Mouse (Mus musculus): Measurements from ENCODE around the gene Gm43064. TPM values are rescaled to one million over a fixed set of nuclear protein-coding genes. Genes with fewer than 3 reads are reported as not detected.

Gm43064 gene
- polyA plus RNA-seq, 1 experiment from 2014 or later, result not detected

DNA sequence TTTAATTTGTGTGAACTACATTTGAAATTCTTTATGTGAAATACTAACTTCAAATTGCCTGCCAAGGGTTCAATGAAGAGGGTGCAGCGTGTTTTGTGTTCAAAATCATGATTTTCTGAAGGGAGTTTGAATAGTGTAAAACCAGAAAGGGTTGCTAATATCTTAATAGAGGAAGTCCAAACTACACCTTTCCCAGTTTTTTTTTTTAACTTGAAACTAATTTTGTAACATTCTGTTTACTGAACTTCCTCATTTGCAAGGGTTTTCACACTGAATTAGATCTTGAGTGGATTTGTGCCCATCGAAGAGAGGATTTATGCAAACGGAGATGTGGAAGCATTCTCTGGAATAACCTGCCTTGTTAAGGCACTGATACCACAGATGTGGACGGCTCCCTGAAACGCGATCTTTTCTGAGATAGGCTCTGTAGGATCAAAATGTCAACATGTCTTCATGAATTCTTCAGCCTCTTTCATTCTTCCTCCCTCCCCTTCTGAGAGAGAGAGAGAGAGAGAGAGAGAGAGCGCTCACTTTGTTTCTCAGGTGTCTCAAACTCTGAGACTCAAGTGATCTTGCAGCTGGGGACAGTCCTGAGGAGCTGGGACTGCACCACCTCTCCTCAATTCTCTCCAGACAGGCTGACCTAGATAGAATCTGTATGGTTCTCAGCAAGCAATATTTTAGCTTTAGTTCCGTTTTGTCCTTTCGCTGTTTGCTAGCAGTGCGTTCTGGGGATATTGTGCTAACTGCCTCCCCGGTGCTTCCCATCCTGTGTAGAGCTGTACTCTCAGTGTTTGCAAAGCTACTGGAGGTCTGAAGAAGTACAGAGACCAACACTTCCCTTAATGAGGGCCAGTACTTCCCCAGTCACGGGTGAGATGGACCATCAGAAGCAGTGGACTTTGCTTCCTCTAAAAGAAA, 49.8 kb downstream of the Gm43064 start, which contains the start of gene Ptpn22:
Ptpn22 (plus strand) TSS at position 915 of the 921 bp plus-strand sequence.
- no peak for ATAC-seq
- H3K4me2 ChIP-seq, result no peak within 1 kb of the TSS
- H3K9ac ChIP-seq, result no peak within 1 kb of the TSS
- H3K4me1 ChIP-seq, result peaks cover 7% of the 10 kb centered on the region; the same call in 1 of the 2 replicates
- no peaks in the 10 kb centered on the region for H3K9me3 ChIP-seq (replicated peaks)
- no peaks in the 10 kb centered on the region for H3K36me3 ChIP-seq (ENCODE audit: poor library complexity, severe bottlenecking)
- H3K4me3 ChIP-seq, result no peak within 1 kb of the TSS
- H3K27ac ChIP-seq, result no peak within 1 kb of the TSS
- 81% methylated on average over 12 of the region's 12 CpGs for WGBS
- no peaks in the 10 kb centered on the region for H3K27me3 ChIP-seq

DNA sequence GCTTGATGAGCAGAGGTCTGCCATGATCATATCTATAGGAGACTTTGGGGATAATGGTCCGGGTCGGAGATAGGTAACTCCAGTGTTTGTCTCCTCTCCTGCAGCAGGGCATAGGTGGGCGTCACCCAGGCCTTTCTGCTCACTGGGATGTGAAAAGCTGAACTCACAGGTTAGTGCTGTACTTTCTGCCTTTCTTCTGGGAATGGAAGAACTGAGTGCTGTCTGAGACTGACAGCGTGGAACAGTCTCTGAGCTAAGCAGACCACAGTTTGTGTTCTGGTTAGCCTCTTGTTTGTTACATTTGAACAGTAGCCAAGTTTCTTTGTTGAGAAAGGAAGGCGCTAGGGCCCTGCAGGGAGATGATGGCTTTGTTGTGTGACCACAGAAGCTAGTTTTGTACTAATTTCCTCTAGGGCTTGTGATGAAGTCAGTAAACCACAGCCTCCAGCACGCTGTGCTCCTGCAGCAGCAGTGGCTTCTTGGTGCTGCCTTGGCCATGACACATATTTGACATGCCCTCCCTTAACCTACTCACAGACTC, 50.5 kb downstream of the Gm43064 start:
- ATAC-seq, result no peak
- Histone ChIP-seq H3K27me3 (no peaks in the 10 kb centered on the region), H3K27ac (no peak overlapping the region), H3K36me3 (ENCODE audit: poor library complexity, severe bottlenecking) (no peaks in the 10 kb centered on the region), H3K4me1 (peaks cover 7% of the 10 kb centered on the region; the same call in 1 of the 2 replicates), H3K4me3 (no peak overlapping the region), H3K4me2 (no peak overlapping the region), H3K9ac (no peak overlapping the region), H3K9me3 (replicated peaks) (no peaks in the 10 kb centered on the region)
- WGBS, result 69% methylated on average over 6 of the region's 6 CpGs

DNA sequence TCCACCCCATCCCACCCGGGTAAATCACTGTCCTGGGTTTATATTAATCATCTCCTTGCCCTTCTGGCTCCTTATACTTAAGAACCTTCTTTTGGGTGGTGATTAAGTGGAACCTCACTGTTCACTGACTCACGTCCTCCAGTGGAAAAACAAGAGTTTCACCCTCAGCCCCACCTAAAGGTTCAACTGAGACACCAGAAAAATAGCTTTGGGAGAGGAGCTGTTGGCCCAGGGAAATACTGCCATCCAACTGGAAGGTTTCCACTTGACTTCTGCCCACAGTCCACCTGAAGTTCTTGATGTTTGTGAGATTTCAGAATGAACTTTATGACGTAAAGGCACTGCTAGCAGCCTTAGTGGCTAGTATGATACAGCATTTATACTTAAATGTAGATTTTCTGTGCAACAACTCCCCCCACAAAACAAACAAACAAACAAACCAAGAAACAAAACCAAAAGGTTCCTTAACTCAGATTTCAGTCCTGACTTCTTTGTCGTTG, 53.4 kb downstream of the Gm43064 start:
- H3K9ac ChIP-seq, result no peak overlapping the region
- H3K27ac ChIP-seq, result no peak overlapping the region
- H3K27me3 ChIP-seq, result no peaks in the 10 kb centered on the region
- no peaks in the 10 kb centered on the region for H3K9me3 ChIP-seq (replicated peaks)
- no peaks in the 10 kb centered on the region for H3K36me3 ChIP-seq (ENCODE audit: poor library complexity, severe bottlenecking)
- no peak for ATAC-seq
- H3K4me3 ChIP-seq, result no peak overlapping the region
- 84% methylated on average over 4 of the region's 4 CpGs for WGBS
- H3K4me1 ChIP-seq, result peaks cover 7% of the 10 kb centered on the region; the same call in 1 of the 2 replicates
- no peak overlapping the region for H3K4me2 ChIP-seq

DNA sequence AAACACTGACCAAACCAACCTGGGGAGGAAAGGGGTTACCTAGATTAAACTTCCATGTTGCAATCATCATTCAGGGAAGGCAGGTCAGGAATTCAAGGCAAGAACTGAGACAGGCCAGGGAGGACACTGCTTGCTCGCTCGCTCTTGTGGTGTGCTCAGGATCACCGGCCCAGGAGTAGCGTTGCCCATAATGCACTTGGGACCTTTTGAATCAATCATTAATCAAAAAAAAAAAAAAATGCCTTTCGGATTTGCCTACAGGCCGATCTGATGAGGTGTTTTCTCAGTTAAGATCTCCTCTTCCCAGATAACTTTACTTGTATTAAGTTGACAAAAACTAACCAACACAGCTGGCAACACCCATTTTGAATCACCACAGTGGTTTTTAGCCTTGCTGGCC, 54.8 kb downstream of the Gm43064 start:
- ATAC-seq, result no peak
- no peak overlapping the region for H3K9ac ChIP-seq
- H3K27ac ChIP-seq, result no peak overlapping the region
- no peak overlapping the region for H3K4me3 ChIP-seq
- 95% methylated on average over 6 of the region's 6 CpGs for WGBS
- no peaks in the 10 kb centered on the region for H3K9me3 ChIP-seq (replicated peaks)
- H3K4me2 ChIP-seq, result no peak overlapping the region
- no peaks in the 10 kb centered on the region for H3K27me3 ChIP-seq
- peaks cover 7% of the 10 kb centered on the region; the same call in 1 of the 2 replicates for H3K4me1 ChIP-seq
- no peaks in the 10 kb centered on the region for H3K36me3 ChIP-seq (ENCODE audit: poor library complexity, severe bottlenecking)

DNA sequence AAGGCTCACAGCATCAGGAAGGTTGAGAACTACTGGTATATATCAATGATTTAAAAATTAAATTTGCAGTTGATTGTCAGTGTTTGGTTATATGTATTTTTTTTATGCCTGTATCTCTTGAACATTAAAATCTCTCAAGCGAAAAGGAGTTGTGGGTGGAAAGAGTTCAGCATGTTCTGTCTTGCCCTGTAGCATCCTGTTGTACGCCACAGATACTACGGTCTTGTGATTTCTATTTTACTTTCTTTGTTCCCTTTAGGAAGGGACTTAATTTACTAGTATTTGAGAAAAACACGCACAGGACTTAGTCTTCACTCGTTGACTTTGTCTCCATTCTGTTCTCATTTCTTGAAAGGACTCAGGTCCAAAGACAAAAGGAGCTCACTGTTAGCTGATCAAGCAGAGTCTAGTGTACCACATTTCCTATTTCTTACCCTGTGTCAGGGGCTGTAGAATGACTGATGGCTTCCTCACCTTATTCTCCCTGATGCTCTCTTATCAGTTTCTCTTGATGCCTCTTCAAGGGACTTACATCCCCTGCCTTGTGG, 58.1 kb downstream of the Gm43064 start:
- Histone ChIP-seq H3K27me3 (no peaks in the 10 kb centered on the region), H3K27ac (no peak overlapping the region), H3K4me3 (no peak overlapping the region), H3K36me3 (ENCODE audit: poor library complexity, severe bottlenecking) (no peaks in the 10 kb centered on the region), H3K9ac (no peak overlapping the region), H3K4me1 (no peaks in the 10 kb centered on the region), H3K9me3 (replicated peaks) (no peaks in the 10 kb centered on the region), H3K4me2 (no peak overlapping the region)
- 91% methylated on average over 5 of the region's 5 CpGs for WGBS
- ATAC-seq, result no peak

DNA sequence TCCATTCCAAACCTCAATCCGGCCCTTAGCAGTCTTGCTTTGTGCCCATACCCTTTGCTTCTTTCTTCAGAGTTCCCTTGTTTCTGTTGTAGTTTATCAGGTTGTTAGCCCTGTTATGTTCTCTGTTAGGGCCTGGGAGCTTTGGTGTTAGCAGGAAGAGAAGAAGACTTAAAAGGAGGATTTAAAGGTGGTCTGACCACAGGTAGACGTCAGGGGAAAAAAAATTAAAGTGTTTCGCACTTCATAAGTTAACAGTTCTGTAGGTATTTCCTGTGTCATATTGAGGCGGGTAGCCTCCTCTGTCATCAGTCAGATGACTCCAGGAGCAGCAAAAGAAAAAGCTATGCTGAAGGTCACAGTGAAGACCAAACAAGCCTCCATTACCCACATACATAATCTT, 58.6 kb downstream of the Gm43064 start:
- WGBS, result 88% methylated on average over 4 of the region's 4 CpGs
- no peaks in the 10 kb centered on the region for H3K36me3 ChIP-seq (ENCODE audit: poor library complexity, severe bottlenecking)
- H3K9me3 ChIP-seq (replicated peaks), result no peaks in the 10 kb centered on the region
- H3K27me3 ChIP-seq, result no peaks in the 10 kb centered on the region
- H3K4me3 ChIP-seq, result no peak overlapping the region
- H3K4me2 ChIP-seq, result no peak overlapping the region
- H3K27ac ChIP-seq, result no peak overlapping the region
- no peak overlapping the region for H3K9ac ChIP-seq
- ATAC-seq, result no peak
- no peaks in the 10 kb centered on the region for H3K4me1 ChIP-seq

DNA sequence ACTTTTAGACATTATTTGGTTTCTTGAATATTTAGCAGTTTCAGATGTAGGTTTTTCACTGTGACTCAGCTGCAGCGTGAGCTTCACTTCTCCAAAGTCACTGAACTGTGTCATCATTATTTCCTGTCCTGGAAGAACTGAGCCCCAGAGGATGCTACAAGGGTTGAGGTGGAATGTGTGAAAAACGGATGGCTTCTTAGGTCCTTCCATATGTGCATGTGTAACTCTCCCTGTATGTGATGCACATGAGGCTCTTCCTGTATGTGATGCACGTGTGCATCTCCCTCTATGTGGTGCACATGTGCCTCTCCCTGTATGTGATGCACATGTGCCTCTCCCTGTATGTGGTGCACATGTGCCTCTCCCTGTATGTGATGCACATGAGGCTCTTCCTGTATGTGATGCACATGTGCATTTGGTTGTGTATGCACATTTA, 63.3 kb downstream of the Gm43064 start:
- WGBS, result 73% methylated on average over 3 of the region's 3 CpGs
- ATAC-seq, result no peak

DNA sequence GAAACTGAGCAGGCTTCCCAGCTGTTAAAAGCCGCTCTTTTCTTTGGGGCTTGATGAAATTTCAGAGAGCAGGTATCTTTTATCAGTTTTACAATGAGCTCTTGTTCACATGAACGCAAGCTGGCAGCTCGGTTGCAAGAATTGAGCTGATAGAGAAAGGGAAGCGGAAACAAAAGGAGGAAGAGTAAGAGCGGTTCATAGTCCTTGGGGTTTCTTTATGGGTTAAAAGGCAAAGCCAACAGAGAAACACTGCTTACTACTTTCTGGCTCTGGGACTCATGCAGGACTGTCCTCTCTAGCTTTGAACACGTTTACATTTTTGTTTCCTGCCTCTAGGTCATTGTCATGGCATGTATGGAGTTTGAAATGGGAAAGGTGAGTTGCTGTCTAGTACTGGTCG, 65.0 kb downstream of the Gm43064 start:
- H3K9me3 ChIP-seq (replicated peaks), result no peaks in the 10 kb centered on the region
- no peaks in the 10 kb centered on the region for H3K36me3 ChIP-seq (ENCODE audit: poor library complexity, severe bottlenecking)
- WGBS, result 69% methylated on average over 7 of the region's 7 CpGs
- H3K4me3 ChIP-seq, result no peak overlapping the region
- H3K27me3 ChIP-seq, result no peaks in the 10 kb centered on the region
- no peak overlapping the region for H3K9ac ChIP-seq
- no peaks in the 10 kb centered on the region for H3K4me1 ChIP-seq
- no peak for ATAC-seq
- H3K27ac ChIP-seq, result no peak overlapping the region
- H3K4me2 ChIP-seq, result no peak overlapping the region

More for the DNA sequence above, 63.3 kb downstream of the Gm43064 start:
- no peak overlapping the region for H3K9ac ChIP-seq
- H3K4me3 ChIP-seq, result no peak overlapping the region
- H3K9me3 ChIP-seq (replicated peaks), result no peaks in the 10 kb centered on the region
- H3K4me2 ChIP-seq, result no peak overlapping the region
- H3K36me3 ChIP-seq (ENCODE audit: poor library complexity, severe bottlenecking), result no peaks in the 10 kb centered on the region
- no peaks in the 10 kb centered on the region for H3K4me1 ChIP-seq
- H3K27ac ChIP-seq, result no peak overlapping the region
- H3K27me3 ChIP-seq, result no peaks in the 10 kb centered on the region

DNA sequence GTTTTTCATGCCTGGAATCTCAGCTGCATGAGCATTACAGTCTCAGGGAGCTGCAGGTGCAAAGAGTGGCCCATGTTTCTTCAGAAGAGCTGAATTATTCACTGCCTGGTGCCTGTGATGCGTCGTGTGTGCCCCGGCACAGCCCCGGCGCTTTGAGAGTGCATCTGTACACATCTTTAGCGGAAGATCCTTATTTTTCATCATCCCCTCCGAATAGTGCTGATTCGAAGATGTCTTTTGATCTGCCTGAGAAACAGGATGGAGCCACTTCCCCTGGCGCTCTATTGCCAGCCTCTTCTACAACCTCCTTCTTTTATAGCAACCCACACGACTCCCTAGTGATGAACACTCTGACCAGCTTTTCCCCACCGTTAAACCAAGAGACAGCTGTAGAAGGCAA, 76.6 kb downstream of the Gm43064 start:
- H3K9ac ChIP-seq, result no peak overlapping the region
- no peak for ATAC-seq
- H3K27ac ChIP-seq, result no peak overlapping the region
- H3K36me3 ChIP-seq (ENCODE audit: poor library complexity, severe bottlenecking), result no peaks in the 10 kb centered on the region
- H3K4me2 ChIP-seq, result no peak overlapping the region
- no peaks in the 10 kb centered on the region for H3K9me3 ChIP-seq (replicated peaks)
- H3K4me1 ChIP-seq, result no peaks in the 10 kb centered on the region
- 81% methylated on average over 11 of the region's 11 CpGs for WGBS
- no peaks in the 10 kb centered on the region for H3K27me3 ChIP-seq
- no peak overlapping the region for H3K4me3 ChIP-seq

DNA sequence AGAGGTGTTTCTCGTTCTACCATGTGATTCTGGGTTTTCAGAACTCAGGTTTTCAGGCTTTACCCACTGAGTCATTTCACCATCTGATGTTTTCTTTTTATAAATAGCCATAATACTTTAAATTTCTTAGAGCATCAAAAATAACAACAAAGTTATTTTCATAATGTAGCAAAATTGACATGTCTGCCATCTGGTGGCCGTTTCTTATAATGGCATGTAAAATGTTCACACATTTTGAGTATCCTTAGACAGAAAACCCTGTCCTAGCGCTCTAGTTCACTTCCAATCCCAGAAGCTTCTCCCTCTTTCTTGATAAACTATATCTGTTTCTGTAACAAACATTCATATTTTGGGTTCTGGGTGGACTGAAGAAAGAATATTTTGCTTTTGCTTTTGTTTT, 78.2 kb downstream of the Gm43064 start:
- ATAC-seq, result no peak
- Histone ChIP-seq H3K4me3 (no peak overlapping the region), H3K4me2 (no peak overlapping the region), H3K9me3 (replicated peaks) (no peaks in the 10 kb centered on the region), H3K4me1 (no peaks in the 10 kb centered on the region), H3K27me3 (no peaks in the 10 kb centered on the region), H3K27ac (no peak overlapping the region), H3K36me3 (ENCODE audit: poor library complexity, severe bottlenecking) (no peaks in the 10 kb centered on the region), H3K9ac (no peak overlapping the region)
- 36% methylated on average over 3 of the region's 3 CpGs for WGBS

Measured in forebrain, embryonic 13.5 days (tissue).